Mouse (Mus musculus) right cerebral cortex, postnatal 10 days (tissue): ENCODE data around the gene Cmtm8.

Experiments
- DNase-seq, 2 experiments: peaks; one replicate each; pipeline ENCODE4 v3.0.0; 2021; ENCODE audit warnings: low spot score in 2 of 2

Cmtm8 gene

DNA sequence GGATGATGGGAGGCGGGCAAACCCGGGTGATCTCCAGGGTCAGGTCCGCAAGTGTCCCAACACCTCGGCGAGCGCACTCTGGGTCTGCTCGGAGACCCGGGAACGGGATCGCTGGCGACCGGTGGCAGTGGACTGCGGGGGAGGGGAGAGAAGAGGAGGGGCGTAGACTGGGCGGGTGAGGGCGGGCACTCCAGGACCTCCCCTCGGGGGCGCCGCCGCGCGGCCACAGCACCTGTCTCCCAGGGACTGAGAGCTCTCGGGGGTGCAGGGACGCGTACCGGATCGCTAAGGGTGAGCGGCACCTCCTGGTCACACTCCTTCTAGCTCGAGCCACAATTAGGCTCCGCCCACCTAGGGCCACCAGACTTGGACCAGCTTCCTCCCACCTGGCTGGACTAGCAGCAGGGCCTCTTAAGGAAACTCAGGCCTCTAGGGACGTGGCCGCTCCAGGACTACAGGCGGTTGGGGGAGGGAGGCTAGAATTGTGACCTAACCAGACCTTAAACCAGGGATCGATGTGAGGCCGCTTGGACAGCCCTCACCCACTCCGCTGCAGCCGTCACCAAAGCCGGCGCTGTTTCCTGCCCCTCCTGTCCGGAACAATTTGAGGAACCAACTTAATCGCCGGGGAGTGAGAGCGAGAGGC, at the start of gene Cmtm8:
Gene Cmtm8 (minus strand): TSS at position 140 of the 646 bp plus-strand sequence.
- peak; percentile 32 to 36 for DNase-seq

GRCm38 (mm10) chr9:114892974-114893373, 49.0 kb upstream of the Cmtm8 start:
- DNase-seq: no peak

DNA sequence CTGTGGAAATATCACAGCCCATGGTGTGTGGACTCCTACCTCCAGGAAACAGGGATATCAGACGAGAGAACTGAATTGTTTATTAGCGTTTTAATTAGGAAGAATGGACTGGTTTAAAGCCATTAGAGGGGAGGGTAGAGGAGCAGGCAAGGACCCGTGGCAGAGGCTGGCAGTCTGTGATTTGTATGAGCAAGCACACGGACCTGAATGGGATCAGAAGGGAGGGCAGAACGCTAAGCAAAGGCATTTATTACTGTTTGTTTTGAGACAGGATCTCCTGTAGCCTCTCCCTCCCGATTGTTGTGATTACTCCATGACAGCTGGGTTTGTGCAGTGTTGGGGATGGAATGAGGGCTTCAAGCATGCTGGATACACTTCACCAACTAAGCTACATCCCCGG, 46.4 kb upstream of the Cmtm8 start:
- no peak for DNase-seq

DNA sequence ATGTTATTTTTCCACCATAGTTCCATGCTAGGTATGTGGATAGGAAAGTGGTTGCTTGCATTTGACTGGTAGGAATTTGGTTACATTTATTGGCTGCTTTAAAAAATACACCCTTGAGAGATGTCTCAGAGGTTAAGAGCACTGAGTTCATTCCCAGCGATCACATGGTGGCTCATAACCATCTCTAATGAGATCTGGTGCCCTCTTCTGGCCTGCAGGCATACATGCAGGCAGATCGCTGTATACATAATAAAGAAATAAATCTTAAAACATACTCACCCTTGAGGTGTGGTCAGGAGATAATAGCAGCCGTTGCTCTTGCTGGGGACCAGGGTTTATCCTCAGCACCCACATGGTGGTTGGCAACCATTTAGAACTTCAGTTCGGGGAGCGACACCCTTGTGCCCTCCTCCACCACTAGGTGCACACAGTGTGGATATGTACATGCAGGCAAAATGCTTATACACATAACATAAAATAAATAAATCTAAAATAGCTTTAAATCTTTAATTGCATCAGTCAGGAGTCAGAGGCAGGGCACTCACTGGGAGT, 45.0 kb upstream of the Cmtm8 start:
- DNase-seq: no peak

DNA sequence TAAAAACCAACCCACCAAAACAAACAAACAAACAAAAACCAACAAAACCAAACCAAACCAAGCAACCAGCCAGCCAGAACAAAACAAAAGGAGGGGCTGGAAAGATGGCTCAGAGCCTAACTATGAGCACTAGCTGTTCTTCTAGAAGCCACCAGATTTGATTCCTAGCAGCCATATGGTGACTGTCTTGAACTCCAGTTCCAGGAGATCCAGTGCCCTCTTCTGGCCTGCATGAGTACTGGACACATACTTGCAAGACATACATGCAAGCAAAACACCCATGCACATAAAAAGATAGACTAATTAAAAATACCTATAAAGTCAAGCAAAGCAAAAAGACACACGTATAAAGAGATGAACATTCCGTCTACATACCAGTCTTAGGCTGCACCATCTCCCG, 43.7 kb upstream of the Cmtm8 start:
- DNase-seq: peak in 1 of 2 experiments; percentile 34

DNA sequence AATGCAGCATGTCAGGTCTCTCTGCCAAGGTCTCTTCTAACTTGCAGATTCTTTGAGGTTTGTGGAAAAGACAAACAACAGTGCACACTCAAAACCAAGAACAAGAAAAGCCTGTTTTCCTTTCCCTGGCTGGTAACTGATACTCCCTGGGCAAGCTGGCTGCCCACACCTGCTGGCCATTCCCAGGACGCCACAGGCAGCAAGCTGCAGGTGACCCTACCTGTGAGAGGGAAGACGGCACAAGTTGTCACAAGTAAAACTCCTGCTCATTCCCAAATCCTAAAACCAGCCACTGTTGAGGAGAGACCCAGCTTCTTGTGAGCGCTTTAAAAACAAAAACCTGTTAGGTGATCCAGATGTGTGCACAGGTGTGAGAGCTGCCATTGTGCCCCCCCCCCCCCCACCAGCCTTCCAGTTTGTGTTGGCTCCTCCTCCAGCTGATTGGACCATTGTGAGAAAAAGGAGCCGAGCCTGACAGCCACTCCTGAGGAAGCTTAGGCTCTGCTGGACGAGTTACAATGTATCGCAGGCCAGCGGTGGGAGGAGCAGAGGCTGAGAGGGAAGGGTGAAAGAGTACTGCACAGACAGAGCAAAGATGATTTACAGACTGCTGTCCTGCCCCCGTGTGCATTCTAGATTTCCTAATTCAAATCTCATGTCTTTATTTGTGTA, 42.2 kb upstream of the Cmtm8 start:
- no peak for DNase-seq

- no peak for DNase-seq
Observed at GRCm38 (mm10) chr9:114885564-114885963, 41.6 kb upstream of the Cmtm8 start.

GRCm38 (mm10) chr9:114881977-114882376, 38.0 kb upstream of the Cmtm8 start:
- no peak for DNase-seq

GRCm38 (mm10) chr9:114855327-114855726, 11.4 kb upstream of the Cmtm8 start:
- DNase-seq: peak; percentile 39 to 41

DNA sequence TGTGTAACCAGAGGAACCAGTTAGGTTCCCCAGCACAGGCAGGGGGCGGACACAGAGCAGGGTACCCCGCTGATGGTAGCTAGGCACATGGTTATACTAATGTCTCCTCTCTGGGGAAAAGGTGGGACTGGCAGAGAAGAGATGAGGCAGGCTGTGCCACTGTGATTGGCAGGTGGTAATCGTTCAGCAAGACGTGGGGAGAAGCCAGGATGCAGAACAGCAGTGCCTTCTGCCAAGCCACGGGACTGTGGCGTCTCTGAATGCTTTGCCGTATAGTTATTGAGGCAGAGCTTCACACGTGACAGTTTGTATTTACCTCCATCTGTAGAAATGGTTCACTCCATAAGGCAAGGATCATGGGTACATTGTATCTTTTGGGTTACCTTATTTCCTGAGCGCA, 10.7 kb upstream of the Cmtm8 start:
- peak; percentile 30 to 35 for DNase-seq

DNA sequence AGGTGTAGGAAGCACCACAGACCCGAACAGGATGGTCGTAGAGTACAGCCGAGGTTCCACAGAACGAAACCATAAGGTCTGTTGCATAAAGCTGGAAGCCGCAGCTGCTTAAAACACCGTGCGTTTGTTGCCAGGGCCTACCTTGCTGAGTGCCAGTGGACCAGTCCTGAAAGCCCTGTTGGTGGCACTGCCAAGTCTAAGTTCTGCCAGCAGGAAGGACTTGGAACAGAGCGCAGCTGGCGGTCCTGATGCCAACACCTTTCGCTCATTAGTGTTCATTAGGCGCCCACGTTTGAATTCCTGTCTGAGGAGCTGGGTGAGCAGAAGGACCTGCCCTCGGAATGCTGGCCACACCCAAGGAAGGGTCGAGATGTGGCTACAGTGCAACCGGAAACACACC, 9.4 kb upstream of the Cmtm8 start:
- peak in 1 of 2 experiments; percentile 22 for DNase-seq

- DNase-seq: no peak
Observed at GRCm38 (mm10) chr9:114851419-114852190, 7.6 kb upstream of the Cmtm8 start.

DNA sequence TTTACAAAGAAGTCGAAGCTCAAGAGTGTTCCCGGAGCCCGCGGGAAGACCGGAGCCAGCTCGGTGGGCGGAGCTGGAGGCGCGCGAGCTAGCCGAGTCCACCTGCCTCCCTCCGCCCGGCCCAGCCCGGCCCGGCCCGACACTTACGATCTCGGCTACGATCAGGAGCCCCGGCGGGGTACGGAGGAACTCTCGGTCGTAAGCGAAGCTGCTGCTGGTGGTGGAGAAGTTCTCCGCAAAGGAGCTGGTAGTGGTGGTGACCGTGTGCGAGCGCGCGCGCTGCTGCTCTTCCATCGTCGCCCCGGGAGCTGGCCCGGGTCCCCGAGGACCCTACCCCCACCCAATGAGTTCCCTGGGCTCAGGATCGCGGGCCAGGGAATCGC, 331 bp downstream of the Cmtm8 start:
- DNase-seq: peak in 1 of 2 experiments; percentile 27

GRCm38 (mm10) chr9:114842886-114843285, 1.1 kb downstream of the Cmtm8 start:
- no peak for DNase-seq

DNA sequence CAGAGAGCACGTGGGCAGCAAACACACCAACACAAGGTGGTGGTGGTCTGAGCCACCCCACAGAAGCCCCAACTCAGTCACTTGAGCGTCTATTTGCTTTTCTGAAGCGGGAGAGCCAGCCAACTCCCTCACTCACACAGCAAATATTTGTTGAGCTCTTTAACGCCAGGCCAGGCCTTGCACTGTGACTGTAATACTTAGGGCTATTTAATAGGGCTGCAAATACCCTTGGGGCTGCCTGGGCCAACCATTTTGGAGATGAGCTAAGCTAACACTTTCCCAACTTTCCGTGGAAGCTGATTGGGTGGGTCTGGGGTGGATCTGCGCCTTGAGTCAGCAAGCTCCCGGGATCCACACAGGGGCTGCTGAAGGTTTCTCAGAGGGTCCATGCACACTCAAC, 1.7 kb downstream of the Cmtm8 start:
- no peak for DNase-seq

- no peak for DNase-seq
Observed at GRCm38 (mm10) chr9:114838870-114839269, 5.1 kb downstream of the Cmtm8 start.

GRCm38 (mm10) chr9:114831527-114831926, 12.4 kb downstream of the Cmtm8 start:
- DNase-seq: no peak

GRCm38 (mm10) chr9:114830351-114830750, 13.6 kb downstream of the Cmtm8 start:
- no peak for DNase-seq

DNA sequence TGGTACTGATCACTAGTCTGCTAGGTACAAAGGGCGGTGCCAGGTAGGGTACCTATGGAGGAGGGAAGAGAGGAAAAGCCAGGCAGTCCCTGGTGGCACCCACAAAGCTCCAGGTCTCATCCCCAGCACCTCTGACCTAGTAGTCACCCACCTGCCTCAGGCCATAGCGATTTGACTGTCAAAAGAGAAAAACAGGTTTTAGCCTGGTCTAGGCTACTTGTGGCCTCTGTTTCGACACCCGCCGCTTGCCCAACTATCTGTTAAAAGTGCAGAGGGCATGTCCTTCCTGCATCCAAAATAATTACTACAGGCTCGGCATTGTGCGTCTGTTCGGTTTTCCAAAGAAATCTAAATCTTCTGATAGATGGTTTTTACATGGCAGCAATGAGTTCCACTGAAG, 14.3 kb downstream of the Cmtm8 start:
- DNase-seq: no peak

GRCm38 (mm10) chr9:114828377-114828776, 15.6 kb downstream of the Cmtm8 start:
- no peak for DNase-seq

DNA sequence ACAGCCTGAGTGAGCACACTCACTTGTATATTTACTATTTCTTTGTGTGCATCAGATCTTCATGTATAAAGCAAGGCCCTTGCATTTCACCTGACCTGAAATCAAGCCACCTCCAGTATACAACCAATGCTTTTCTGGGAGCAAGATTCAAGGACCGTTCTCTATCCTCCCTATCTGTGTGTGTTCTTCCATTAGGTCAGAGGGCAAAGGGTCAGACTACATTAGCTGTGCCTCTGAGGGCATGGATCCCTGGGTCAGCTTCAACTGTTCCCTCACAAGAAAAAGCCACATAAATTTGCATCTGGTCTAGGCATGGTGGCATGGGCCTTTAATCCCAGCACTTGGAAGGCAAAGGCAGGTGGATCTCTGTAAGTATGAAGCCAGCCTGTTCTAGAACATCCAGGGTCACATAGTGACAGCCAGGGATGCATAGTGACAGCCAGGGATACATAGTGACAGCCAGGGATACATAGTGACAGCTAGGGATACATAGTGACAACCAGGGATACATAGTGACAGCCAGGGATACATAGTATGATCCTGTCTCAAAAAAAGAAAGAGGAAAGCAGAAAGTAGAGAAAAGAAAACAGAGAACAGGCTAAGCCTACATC, 16.6 kb downstream of the Cmtm8 start:
- DNase-seq: no peak

DNA sequence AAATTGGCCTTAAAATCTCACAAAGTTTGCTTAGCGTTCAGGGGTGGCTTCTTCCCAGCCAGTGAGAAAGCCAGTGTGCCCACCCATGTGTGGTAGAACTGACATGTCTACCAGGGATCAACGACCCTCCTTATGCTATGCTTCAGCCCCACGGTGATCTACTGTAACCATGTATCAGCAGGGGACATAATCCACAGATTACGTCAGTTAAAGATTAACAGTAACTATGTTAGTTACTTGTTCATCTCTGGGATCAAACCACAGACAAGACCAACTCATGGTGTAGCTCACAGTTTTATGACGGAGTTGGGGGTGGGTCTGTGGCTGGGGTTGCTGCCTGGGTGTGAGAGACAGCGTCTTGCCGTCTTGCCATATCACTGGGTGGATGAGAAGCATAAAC, 19.8 kb downstream of the Cmtm8 start:
- no peak for DNase-seq
